Mouse (Mus musculus) liver, embryonic 14.5 days (tissue): ENCODE data around the gene Gm45208.

Source experiments
- CTCF ChIP-seq: IDR thresholded peaks from 2 replicates; pipeline ENCODE4 v1.5.1; 2016; ENCODE audit warnings: antibody characterized with exemption, low read depth, control low read depth
- EP300 ChIP-seq: IDR thresholded peaks from 2 replicates; pipeline ENCODE4 v1.6.1; 2016; ENCODE audit warnings: antibody characterized with exemption, low read depth

- TF ChIP-seq CTCF (no peak), EP300 (no peak)
These were observed 5.1 kb downstream of the Gm45208 start for GRCm38 (mm10) chrX:7727176-7727575.
